Mouse (Mus musculus): ENCODE results near the gene Rab35. TPM values are rescaled to one million over a fixed set of nuclear protein-coding genes. Genes with fewer than 3 reads are reported as not detected.

Gene Rab35
- polyA plus RNA-seq, 1 experiment, result 71.0 TPM

- H3K4me3 ChIP-seq (ENCODE audit: insufficient read depth, low read length), result no peak overlapping the region
- TF ChIP-seq POLR2A (IDR thresholded peaks at IDR 0.05; ENCODE audit: borderline replicate concordance, low read depth, low read length) (no peak), CTCF (IDR thresholded peaks at IDR 0.05; ENCODE audit: low read depth, low read length) (no peak)
- no peak overlapping the region for H3K27ac ChIP-seq (ENCODE audit: insufficient read depth, low read depth, low read length)
- peaks cover 17% of the 10 kb centered on the region for H3K4me1 ChIP-seq (ENCODE audit: control insufficient read depth, insufficient read depth, low read length)
These were observed 12.0 kb upstream of the Rab35 start for GRCm38 (mm10) chr5:115619690-115620089.

- no peak overlapping the region for H3K27ac ChIP-seq (ENCODE audit: insufficient read depth, low read depth, low read length)
- H3K4me1 ChIP-seq (ENCODE audit: control insufficient read depth, insufficient read depth, low read length), result peaks cover 22% of the 10 kb centered on the region
- TF ChIP-seq CTCF (IDR thresholded peaks at IDR 0.05; ENCODE audit: low read depth, low read length) (no peak), POLR2A (IDR thresholded peaks at IDR 0.05; ENCODE audit: borderline replicate concordance, low read depth, low read length) (no peak)
- no peak overlapping the region for H3K4me3 ChIP-seq (ENCODE audit: insufficient read depth, low read length)
These were observed 9.0 kb upstream of the Rab35 start for GRCm38 (mm10) chr5:115622686-115623085.

- peak overlapping the region; percentile 21 for H3K4me3 ChIP-seq (ENCODE audit: insufficient read depth, low read length)
- TF ChIP-seq CTCF (IDR thresholded peaks at IDR 0.05; ENCODE audit: low read depth, low read length), result no peak
- TF ChIP-seq POLR2A (IDR thresholded peaks at IDR 0.05; ENCODE audit: borderline replicate concordance, low read depth, low read length), result no peak
- H3K4me1 ChIP-seq (ENCODE audit: control insufficient read depth, insufficient read depth, low read length), result peaks cover 29% of the 10 kb centered on the region
- peak overlapping the region; percentile 92 for H3K27ac ChIP-seq (ENCODE audit: insufficient read depth, low read depth, low read length)
These were observed 7.8 kb upstream of the Rab35 start for GRCm38 (mm10) chr5:115623694-115624440.

- no peak overlapping the region for H3K4me3 ChIP-seq (ENCODE audit: insufficient read depth, low read length)
- H3K4me1 ChIP-seq (ENCODE audit: control insufficient read depth, insufficient read depth, low read length), result peaks cover 39% of the 10 kb centered on the region
- no peak for TF ChIP-seq CTCF (IDR thresholded peaks at IDR 0.05; ENCODE audit: low read depth, low read length)
- TF ChIP-seq POLR2A (IDR thresholded peaks at IDR 0.05; ENCODE audit: borderline replicate concordance, low read depth, low read length), result no peak
- no peak overlapping the region for H3K27ac ChIP-seq (ENCODE audit: insufficient read depth, low read depth, low read length)
These were observed 5.3 kb upstream of the Rab35 start for GRCm38 (mm10) chr5:115626237-115626886.

- Histone ChIP-seq H3K4me1 (ENCODE audit: control insufficient read depth, insufficient read depth, low read length) (peaks cover 36% of the 10 kb centered on the region), H3K27ac (ENCODE audit: insufficient read depth, low read depth, low read length) (no peak overlapping the region), H3K4me3 (ENCODE audit: insufficient read depth, low read length) (no peak overlapping the region)
- no peak for TF ChIP-seq CTCF (IDR thresholded peaks at IDR 0.05; ENCODE audit: low read depth, low read length)
These were observed 3.6 kb upstream of the Rab35 start for GRCm38 (mm10) chr5:115628083-115628482.

- Histone ChIP-seq H3K4me3 (ENCODE audit: insufficient read depth, low read length) (no peak overlapping the region), H3K27ac (ENCODE audit: insufficient read depth, low read depth, low read length) (no peak overlapping the region), H3K4me1 (ENCODE audit: control insufficient read depth, insufficient read depth, low read length) (peaks cover 39% of the 10 kb centered on the region)
- TF ChIP-seq CTCF (IDR thresholded peaks at IDR 0.05; ENCODE audit: low read depth, low read length) (no peak), POLR2A (IDR thresholded peaks at IDR 0.05; ENCODE audit: borderline replicate concordance, low read depth, low read length) (no peak)
These were observed 2.0 kb upstream of the Rab35 start for GRCm38 (mm10) chr5:115629672-115630071.

GRCm38 (mm10) chr5:115630291-115630690, 1.4 kb upstream of the Rab35 start:
- Histone ChIP-seq H3K4me1 (ENCODE audit: control insufficient read depth, insufficient read depth, low read length) (peaks cover 43% of the 10 kb centered on the region), H3K4me3 (ENCODE audit: insufficient read depth, low read length) (no peak overlapping the region), H3K27ac (ENCODE audit: insufficient read depth, low read depth, low read length) (no peak overlapping the region)
- TF ChIP-seq CTCF (IDR thresholded peaks at IDR 0.05; ENCODE audit: low read depth, low read length), result no peak
- TF ChIP-seq POLR2A (IDR thresholded peaks at IDR 0.05; ENCODE audit: borderline replicate concordance, low read depth, low read length), result no peak

GRCm38 (mm10) chr5:115632358-115632714, 628 bp downstream of the Rab35 start:
- Histone ChIP-seq H3K4me3 (ENCODE audit: insufficient read depth, low read length) (peak overlapping the region; percentile 92), H3K27ac (ENCODE audit: insufficient read depth, low read depth, low read length) (peak overlapping the region; percentile 51), H3K4me1 (ENCODE audit: control insufficient read depth, insufficient read depth, low read length) (peaks cover 58% of the 10 kb centered on the region)
- TF ChIP-seq CTCF (IDR thresholded peaks at IDR 0.05; ENCODE audit: low read depth, low read length) (no peak), POLR2A (IDR thresholded peaks at IDR 0.05; ENCODE audit: borderline replicate concordance, low read depth, low read length) (no peak)

GRCm38 (mm10) chr5:115633060-115633459, 1.4 kb downstream of the Rab35 start:
- peak overlapping the region; percentile 92 for H3K4me3 ChIP-seq (ENCODE audit: insufficient read depth, low read length)
- H3K27ac ChIP-seq (ENCODE audit: insufficient read depth, low read depth, low read length), result no peak overlapping the region
- TF ChIP-seq CTCF (IDR thresholded peaks at IDR 0.05; ENCODE audit: low read depth, low read length), result no peak
- TF ChIP-seq POLR2A (IDR thresholded peaks at IDR 0.05; ENCODE audit: borderline replicate concordance, low read depth, low read length), result no peak
- peaks cover 58% of the 10 kb centered on the region for H3K4me1 ChIP-seq (ENCODE audit: control insufficient read depth, insufficient read depth, low read length)

GRCm38 (mm10) chr5:115634046-115634445, 2.3 kb downstream of the Rab35 start:
- Histone ChIP-seq H3K27ac (ENCODE audit: insufficient read depth, low read depth, low read length) (no peak overlapping the region), H3K4me1 (ENCODE audit: control insufficient read depth, insufficient read depth, low read length) (peaks cover 52% of the 10 kb centered on the region), H3K4me3 (ENCODE audit: insufficient read depth, low read length) (no peak overlapping the region)
- TF ChIP-seq CTCF (IDR thresholded peaks at IDR 0.05; ENCODE audit: low read depth, low read length) (no peak), POLR2A (IDR thresholded peaks at IDR 0.05; ENCODE audit: borderline replicate concordance, low read depth, low read length) (no peak)

All from bone marrow macrophage, adult 2 months (primary cell).